Mouse (Mus musculus) liver, postnatal 0 days (tissue): ENCODE results near the gene Dlg2. TPM values are rescaled to one million over a fixed set of nuclear protein-coding genes. Genes with fewer than 3 reads are reported as not detected.

Source experiments
- ATAC-seq: fragments of 200-750 bp; cut with Nextera tagmentation; 2 replicates; pipeline ENCODE4 v1.8.0; 2017; ENCODE audit warnings: mild to moderate bottlenecking, moderate library complexity
- DNase-seq: peaks from one replicate; pipeline ENCODE4 v3.0.0-alpha.2; 2016
- H3K27ac ChIP-seq: fragments of 300-500 bp; sonication (generic); 2 replicates; pipeline ENCODE4 v1.5.1; 2014; ENCODE audit warnings: antibody characterized with exemption, moderate library complexity, mild to moderate bottlenecking, low read depth
- H3K27me3 ChIP-seq: fragments of 300-500 bp; sonication (generic); 2 replicates; pipeline ENCODE4 v1.6.1; 2014; ENCODE audit warnings: low read length, control low read depth, mixed read lengths; ENCODE audit not compliant: insufficient read depth
- H3K36me3 ChIP-seq: fragments of 300-500 bp; sonication (generic); replicated peaks from 2 replicates; pipeline ENCODE4 v1.6.1; 2014; ENCODE audit warnings: mild to moderate bottlenecking, control low read depth, low read length, moderate library complexity, mixed read lengths; ENCODE audit not compliant: insufficient read depth
- H3K4me1 ChIP-seq: fragments of 300-500 bp; sonication (generic); 2 replicates; pipeline ENCODE4 v1.6.1; 2014; ENCODE audit warnings: antibody characterized with exemption, mild to moderate bottlenecking, control low read depth; ENCODE audit not compliant: insufficient read depth
- H3K4me2 ChIP-seq: fragments of 300-500 bp; sonication (generic); 2 replicates; pipeline ENCODE4 v1.6.1; 2014; ENCODE audit warnings: low read depth, mild to moderate bottlenecking, low read length, moderate library complexity, mixed read lengths
- H3K4me3 ChIP-seq: fragments of 300-500 bp; sonication (generic); 2 replicates; pipeline ENCODE4 v1.5.1; 2014; ENCODE audit warnings: low read depth, low read length
- H3K9ac ChIP-seq: fragments of 300-500 bp; sonication (generic); replicated peaks from 2 replicates; pipeline ENCODE4 v1.6.1; 2014; ENCODE audit warnings: mild to moderate bottlenecking, moderate library complexity
- H3K9me3 ChIP-seq: fragments of 300-500 bp; sonication (generic); 2 replicates; pipeline ENCODE4 v1.6.1; 2016; ENCODE audit warnings: mild to moderate bottlenecking, control low read depth, low read length, mixed read lengths
- CTCF ChIP-seq: sonication (generic); IDR thresholded peaks from 2 replicates; pipeline ENCODE4 v1.5.1; 2016; ENCODE audit warnings: antibody characterized with exemption, low read depth
- EP300 ChIP-seq: IDR thresholded peaks from 2 replicates; pipeline ENCODE4 v1.6.1; 2016; ENCODE audit warnings: antibody characterized with exemption, low read depth, mild to moderate bottlenecking
- WGBS: fragments of 180-500 bp; shearing (Covaris S2); extraction: QIAGEN DNeasy Blood & Tissue Kit; methylation state at CpG from one replicate; pipeline ENCODE4 v1.1.7; 2014; ENCODE audit not compliant: insufficient replicate concordance; 5-methylcytosine and 5-hydroxymethylcytosine counted together
- polyA plus RNA-seq: library from polyadenylated mRNA; unstranded; fragments of >200 nt; fragmentation: Nextera tagmentation; extraction: Ambion mirVana; gene quantifications from 2 replicates; pipeline ENCODE4 v1.2.1, GENCODE M21; 2015

Dlg2 gene
- polyA plus RNA-seq, 1 experiment from 2014 or later, result 0.41 TPM

GRCm38 (mm10) chr7:90460330-90460729 is 16.1 kb upstream of the Dlg2 start:
- Histone ChIP-seq H3K9me3 (no peaks in the 10 kb centered on the region), H3K36me3 (no peaks in the 10 kb centered on the region), H3K9ac (no peak overlapping the region), H3K4me3 (no peak overlapping the region), H3K4me2 (no peak overlapping the region), H3K27me3 (no peaks in the 10 kb centered on the region), H3K27ac (no peak overlapping the region), H3K4me1 (peaks cover 15% of the 10 kb centered on the region)
- TF ChIP-seq EP300 (no peak), CTCF (no peak)
- DNase-seq (no peak), ATAC-seq (no peak)
- 47% methylated on average over 10 of the region's 10 CpGs for whole genome bisulfite sequencing

DNA sequence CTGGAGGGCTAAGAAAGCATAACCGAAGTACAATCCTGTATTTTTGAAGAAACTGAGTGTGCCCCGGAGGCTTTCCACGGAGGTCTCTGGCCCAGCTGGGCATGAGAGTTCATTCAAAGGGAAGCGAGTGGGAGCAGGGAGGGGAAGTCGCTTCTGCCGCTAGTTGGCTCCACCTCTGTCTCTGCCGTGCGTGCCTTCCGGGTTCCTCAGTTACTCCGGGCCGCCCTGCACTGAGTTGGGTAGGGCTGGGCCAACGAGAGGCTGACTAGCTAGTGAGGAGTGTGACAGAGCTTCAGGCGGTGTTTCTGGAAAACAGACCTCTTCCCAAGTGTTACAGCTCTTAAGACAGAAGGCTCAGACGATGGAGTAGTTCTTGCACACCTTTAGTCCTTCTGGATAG is 15.5 kb upstream of the Dlg2 start:
- TF ChIP-seq CTCF (peak; percentile 67), EP300 (no peak)
- Histone ChIP-seq H3K27ac (no peak overlapping the region), H3K9me3 (no peaks in the 10 kb centered on the region), H3K4me3 (no peak overlapping the region), H3K36me3 (no peaks in the 10 kb centered on the region), H3K9ac (no peak overlapping the region), H3K4me2 (peak overlapping the region; percentile 27; the same call in 1 of the 2 replicates), H3K4me1 (peaks cover 14% of the 10 kb centered on the region), H3K27me3 (no peaks in the 10 kb centered on the region)
- peak; percentile 54 for DNase-seq
- 16% methylated on average over 14 of the region's 14 CpGs for WGBS
- ATAC-seq, result no peak

GRCm38 (mm10) chr7:90461441-90461840 is 15.0 kb upstream of the Dlg2 start:
- H3K4me1 ChIP-seq, result peaks cover 10% of the 10 kb centered on the region
- H3K27ac ChIP-seq, result no peak overlapping the region
- DNase-seq (no peak), ATAC-seq (no peak)
- H3K36me3 ChIP-seq, result no peaks in the 10 kb centered on the region
- H3K9ac ChIP-seq, result no peak overlapping the region
- H3K4me3 ChIP-seq, result no peak overlapping the region
- TF ChIP-seq EP300, result no peak
- TF ChIP-seq CTCF, result no peak
- 86% methylated on average over 5 of the region's 5 CpGs for WGBS
- H3K9me3 ChIP-seq, result no peaks in the 10 kb centered on the region
- H3K27me3 ChIP-seq, result no peaks in the 10 kb centered on the region
- H3K4me2 ChIP-seq, result no peak overlapping the region

DNA sequence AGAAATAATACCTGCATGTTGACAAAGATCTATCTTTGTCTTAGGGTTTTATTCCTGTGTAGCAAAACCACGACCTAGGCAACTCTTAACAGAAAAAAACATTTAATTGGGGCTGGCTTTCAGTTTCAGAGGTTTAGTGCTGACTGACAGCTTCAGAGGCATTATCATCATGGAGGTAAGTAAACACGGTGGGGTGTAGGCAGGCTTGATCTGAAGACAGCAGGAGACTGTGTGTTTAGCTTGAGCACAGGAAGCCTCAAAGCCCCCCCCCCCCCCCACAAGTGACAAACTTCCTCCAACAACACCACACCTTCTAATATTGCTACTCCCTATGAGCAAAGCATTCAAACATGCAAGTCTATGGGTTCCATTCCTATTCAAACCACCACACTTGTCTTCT is 3.0 kb upstream of the Dlg2 start:
- H3K9ac ChIP-seq, result no peak overlapping the region
- no peaks in the 10 kb centered on the region for H3K9me3 ChIP-seq
- no peak for ATAC-seq
- 0 out of 2 replicates have a peak, but pooled peaks cover 2% of the 10 kb centered on the region for H3K27me3 ChIP-seq
- 43% methylated on average over 2 of the region's 2 CpGs for WGBS
- TF ChIP-seq CTCF, result no peak
- no peak overlapping the region for H3K4me3 ChIP-seq
- H3K4me1 ChIP-seq, result peaks cover 18% of the 10 kb centered on the region
- no peak overlapping the region for H3K4me2 ChIP-seq
- DNase-seq, result no peak
- H3K36me3 ChIP-seq, result peaks cover 11% of the 10 kb centered on the region
- no peak overlapping the region for H3K27ac ChIP-seq

GRCm38 (mm10) chr7:90475793-90476312 is 619 bp upstream of the Dlg2 start, which contains the start of gene Tmem126b:
TSS of gene Tmem126b (minus strand) at chr7:90476001.
- no peaks in the 10 kb centered on the region for H3K9me3 ChIP-seq
- peak within 1 kb of the TSS; percentile 73 for H3K9ac ChIP-seq
- 0 out of 2 replicates have a peak, but pooled peaks cover 2% of the 10 kb centered on the region for H3K27me3 ChIP-seq
- peak within 1 kb of the TSS; percentile 99 for H3K4me2 ChIP-seq
- 0 out of 2 replicates have a peak, but pooled peaks have one; percentile 8 for TF ChIP-seq EP300
- no peak for TF ChIP-seq CTCF
- H3K27ac ChIP-seq, result peak within 1 kb of the TSS; percentile 75
- ATAC-seq, result peak; percentile 100
- peak within 1 kb of the TSS; percentile 81 for H3K4me3 ChIP-seq
- DNase-seq, result peak; percentile 99
- H3K4me1 ChIP-seq, result peaks cover 18% of the 10 kb centered on the region
- H3K36me3 ChIP-seq, result no peaks in the 10 kb centered on the region; the same call in 1 of the 2 replicates
- under 1% methylated on average over 36 of the region's 36 CpGs for WGBS

- 74% methylated on average over 2 of the region's 2 CpGs for WGBS
- DNase-seq, result no peak
- no peak overlapping the region for H3K4me2 ChIP-seq
- H3K36me3 ChIP-seq, result no peaks in the 10 kb centered on the region
- H3K4me1 ChIP-seq, result no peaks in the 10 kb centered on the region
- H3K9ac ChIP-seq, result no peak overlapping the region
- ATAC-seq, result peak; percentile 36; the same call in 1 of the 2 replicates
- no peak overlapping the region for H3K4me3 ChIP-seq
- no peak overlapping the region for H3K27ac ChIP-seq
- H3K27me3 ChIP-seq, result 0 out of 2 replicates have a peak, but pooled peaks cover 2% of the 10 kb centered on the region
- H3K9me3 ChIP-seq, result no peaks in the 10 kb centered on the region
- TF ChIP-seq CTCF (no peak), EP300 (no peak)
These were observed 6.1 kb downstream of the Dlg2 start for GRCm38 (mm10) chr7:90482607-90483006.

GRCm38 (mm10) chr7:90508124-90508523 is 31.7 kb downstream of the Dlg2 start:
- no peaks in the 10 kb centered on the region for H3K4me1 ChIP-seq
- no peaks in the 10 kb centered on the region for H3K27me3 ChIP-seq
- TF ChIP-seq EP300 (no peak), CTCF (0 out of 2 replicates have a peak, but pooled peaks have one; percentile 17)
- ATAC-seq (no peak), DNase-seq (no peak)
- H3K4me3 ChIP-seq, result no peak overlapping the region
- H3K9ac ChIP-seq, result no peak overlapping the region
- no peaks in the 10 kb centered on the region for H3K36me3 ChIP-seq
- H3K9me3 ChIP-seq, result no peaks in the 10 kb centered on the region
- no peak overlapping the region for H3K27ac ChIP-seq
- 66% methylated on average over 3 of the region's 3 CpGs for WGBS
- H3K4me2 ChIP-seq, result no peak overlapping the region
